Mouse (Mus musculus) fibroblast of lung, adult 2 months (primary cell): Measurements from ENCODE around the gene Insc.
A peak's percentile ranks its signal among the peaks of the same experiment; 100 is the strongest.

Experiments
- DNase-seq: peaks from one replicate; pipeline ENCODE4 v3.0.0-alpha.2; 2011; ENCODE audit warnings: low read depth

Gene Insc

DNA sequence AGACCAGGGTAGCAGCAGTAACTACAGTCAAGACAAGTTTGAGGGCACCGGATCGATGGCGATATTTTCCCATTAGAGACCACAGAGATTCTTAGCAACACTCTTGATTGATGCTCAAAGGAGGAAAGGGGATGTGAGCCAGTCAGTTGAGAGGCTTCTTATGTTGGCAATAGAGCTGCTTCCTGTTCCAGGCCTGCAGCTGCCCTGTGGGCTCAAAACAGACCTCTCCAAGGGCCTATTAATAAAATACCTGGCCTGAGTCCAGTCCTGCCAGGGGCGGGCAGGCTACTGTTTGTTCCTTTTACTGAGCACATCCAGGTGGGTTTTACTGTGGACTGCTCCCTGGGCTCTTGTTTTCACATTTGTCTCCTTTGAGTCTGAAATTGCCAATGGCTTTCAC is 83.9 kb downstream of the Insc start:
- DNase-seq = no peak

DNA sequence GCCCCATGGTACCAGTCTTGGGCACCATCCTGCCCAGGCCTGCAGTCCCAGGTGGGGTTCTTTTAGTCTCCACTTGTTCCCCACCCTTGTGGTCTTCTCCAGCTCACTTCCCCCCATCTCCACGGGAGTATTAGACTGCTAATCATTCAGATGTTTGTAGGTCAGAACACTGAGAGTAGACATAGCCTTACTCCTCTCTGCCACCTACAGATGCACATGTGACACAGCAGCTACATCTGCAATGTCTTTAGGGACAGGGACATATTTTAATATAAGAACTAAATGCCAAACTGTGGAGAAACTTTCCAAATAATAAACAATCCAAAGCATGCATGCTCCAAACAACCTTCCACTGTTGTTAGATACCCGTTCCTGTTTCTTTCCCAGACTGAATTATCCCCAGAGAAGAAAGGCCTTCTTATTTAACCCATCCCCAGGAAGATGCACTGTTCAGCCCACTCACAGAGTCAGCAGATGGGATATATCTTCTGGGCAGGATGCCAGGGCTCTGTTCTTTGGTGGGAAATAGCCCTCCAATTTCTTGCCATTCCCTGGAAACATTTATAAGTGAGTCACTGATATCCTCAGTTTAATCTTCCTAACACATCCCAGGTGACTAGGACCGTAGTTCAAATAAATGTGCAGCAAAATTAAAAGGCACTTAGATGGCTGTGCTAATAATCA is 88.9 kb downstream of the Insc start:
- DNase-seq = no peak

- no peak for DNase-seq
Observed at GRCm38 (mm10) chr7:114834504-114834903, 91.0 kb downstream of the Insc start.

DNA sequence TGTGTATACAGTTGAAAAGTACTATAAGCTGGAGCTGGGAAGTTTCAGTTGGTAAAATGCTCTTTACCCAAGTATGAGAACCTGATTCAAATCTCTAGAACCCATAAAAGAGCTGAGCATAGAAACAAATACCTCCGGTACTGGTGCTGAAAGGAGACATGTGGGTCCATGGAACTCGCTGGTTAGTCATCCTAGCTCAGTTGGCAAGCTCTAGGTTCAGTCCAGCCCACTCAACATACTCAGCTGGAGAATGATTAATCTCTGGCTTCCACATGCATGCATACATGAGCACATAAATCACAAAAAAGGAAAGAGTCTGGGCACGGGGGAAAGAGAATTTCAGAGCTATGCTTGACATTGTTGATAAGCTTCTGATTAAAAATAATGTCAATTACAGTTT is 93.8 kb downstream of the Insc start:
- no peak for DNase-seq

GRCm38 (mm10) chr7:114840029-114840745 is 96.7 kb downstream of the Insc start:
- DNase-seq = no peak

GRCm38 (mm10) chr7:114842644-114843211 is 99.2 kb downstream of the Insc start:
- DNase-seq = no peak

GRCm38 (mm10) chr7:114847179-114847578 is 103.7 kb downstream of the Insc start:
- no peak for DNase-seq

DNA sequence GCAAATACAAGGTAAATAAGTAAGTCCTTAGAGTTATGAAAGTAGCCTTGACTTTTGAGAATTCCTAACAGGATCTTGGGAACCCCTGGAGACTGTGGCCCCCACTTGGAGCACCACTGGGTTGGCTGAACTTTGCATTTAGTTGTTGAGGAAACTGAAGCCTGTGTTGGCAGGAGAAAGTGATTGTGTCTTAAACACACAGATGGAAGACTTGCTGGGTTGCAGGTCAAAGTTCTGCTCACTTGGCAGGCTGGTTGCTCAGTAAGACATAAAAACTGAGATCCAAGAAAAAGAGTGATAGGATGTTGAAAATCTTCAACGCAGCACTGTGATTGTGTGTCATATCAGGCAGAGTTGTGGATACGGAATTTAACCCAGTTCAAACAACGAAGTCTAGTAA is 108.9 kb downstream of the Insc start:
- no peak for DNase-seq

DNA sequence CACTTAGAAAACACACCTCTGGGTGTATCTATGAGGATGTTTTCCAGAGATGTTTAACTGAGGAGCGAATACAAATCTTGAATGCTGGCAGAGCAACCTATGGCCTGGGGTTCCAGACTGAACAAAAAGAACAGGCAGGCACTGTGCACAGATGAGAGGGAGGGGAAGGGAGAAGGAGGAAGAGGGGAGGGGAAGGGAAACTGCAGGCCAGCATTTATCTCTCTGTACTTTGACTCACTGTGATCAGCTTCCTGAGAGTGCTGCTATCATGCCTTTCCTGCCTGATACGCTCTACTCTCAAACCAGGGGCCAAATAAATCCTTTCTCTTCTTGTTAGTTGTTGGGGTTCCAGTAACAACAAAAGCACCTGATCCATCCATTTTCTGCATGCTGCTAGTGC is 110.7 kb downstream of the Insc start:
- DNase-seq = no peak

- no peak for DNase-seq
Observed at GRCm38 (mm10) chr7:114860858-114861523, 117.5 kb downstream of the Insc start.

DNA sequence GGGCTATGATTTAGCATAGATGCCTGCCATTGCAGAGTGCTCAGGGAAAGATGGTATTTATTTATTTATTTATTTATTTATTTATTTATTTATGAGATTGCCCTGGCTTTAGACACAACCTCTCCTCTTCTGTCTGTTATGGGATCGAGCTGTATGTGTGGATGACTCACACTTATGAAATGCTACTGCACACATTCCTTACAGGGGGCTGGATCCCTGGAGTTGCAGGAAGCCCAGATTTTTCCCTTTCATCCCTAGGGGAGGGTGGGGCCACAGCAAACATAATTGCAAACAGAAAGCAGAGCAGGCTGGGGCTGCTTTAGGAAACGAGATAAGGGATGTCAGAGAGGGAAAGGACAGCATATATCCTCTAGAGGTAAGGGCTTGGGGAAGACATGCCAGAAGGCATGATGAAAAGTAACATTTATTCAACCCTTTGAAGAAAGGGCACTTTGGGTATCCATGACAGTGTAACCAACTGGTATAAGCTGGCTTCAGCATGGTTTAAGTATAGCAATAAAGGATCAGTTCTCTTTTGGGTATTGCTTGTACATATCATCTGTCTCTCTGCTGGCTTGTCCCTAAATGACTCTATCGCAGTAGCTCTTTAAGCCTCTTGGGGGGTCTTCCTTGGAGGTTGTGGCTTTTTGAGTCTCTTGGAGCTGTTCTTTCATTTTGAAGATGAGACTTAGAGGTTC is 130.0 kb downstream of the Insc start:
- DNase-seq = no peak

DNA sequence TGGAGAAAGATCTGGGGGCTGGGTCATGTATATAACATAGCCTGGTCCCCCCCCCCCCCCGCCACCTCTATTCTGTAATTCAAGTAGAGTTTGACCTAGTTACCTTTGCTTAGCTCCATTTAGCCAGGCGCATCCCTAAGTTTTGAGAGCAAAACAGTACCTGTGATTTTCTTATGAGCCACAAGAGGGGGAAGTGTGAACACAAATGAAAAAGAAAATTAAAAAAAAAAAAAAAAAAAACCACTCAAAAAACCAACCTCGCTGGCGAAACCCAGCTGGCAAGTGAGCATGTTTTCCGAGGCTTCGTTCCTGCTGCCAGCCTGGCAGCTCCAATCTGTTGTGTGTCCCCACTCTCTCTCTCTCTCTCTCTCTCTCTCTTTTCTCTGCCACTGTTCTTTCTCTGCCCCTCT is 130.5 kb downstream of the Insc start:
- peak; percentile 57 for DNase-seq

DNA sequence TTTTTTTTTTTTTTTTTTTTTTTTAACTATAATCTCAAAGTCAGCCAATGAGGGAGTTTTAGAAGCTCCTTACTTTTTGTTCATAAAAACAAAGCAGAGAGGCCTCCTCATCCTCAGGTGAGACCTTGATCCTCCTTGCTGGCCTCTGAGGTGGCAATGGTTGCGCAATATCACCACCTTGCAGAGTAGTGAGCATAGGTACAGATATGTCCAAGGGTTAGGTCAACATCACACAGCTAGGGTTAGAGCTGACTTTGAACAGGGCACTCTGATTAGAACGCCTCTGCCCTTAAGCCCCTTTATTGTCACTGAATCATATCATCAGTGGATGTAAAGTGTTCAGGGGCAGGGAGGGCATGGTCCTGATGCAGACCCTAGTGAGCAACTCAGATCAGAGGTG is 131.1 kb downstream of the Insc start:
- no peak for DNase-seq

DNA sequence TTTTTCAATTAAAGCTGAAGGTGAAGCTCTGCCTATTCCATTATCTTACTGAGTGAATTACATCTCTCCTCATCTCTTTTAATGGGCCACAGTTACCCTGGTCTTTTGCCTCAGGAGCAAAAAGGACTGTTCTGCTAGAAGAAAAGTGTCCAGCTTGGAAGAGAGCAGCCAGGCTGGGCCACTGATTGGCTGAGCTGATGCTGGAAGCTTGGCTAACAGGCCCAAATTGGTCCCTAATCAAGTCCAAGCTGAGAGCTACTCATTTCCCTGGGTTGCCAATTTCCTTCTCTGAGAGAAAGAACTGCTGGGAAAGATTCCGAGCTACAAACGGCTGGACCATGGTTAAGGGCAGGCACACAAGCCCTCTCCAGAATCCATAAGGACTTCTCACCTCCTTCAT is 140.1 kb downstream of the Insc start:
- no peak for DNase-seq

DNA sequence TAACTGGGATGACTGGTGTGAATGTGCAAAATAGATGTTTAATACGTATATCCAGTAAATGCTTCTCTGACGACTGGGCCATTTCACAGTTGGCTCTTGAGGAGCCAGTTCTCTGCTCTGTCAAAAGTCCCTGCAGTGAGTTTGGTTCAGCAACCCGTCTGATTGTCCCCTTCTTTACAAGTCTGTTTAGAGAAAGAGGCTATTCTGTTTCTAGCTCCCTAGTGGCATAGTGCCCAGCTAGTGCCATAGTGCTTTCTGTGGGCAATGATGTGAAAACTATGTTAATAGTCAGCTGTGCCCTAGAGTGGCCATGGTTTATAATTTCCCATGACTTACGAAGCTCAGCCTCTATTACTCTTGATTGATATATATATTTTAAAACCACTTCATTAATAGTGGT is 143.4 kb downstream of the Insc start:
- DNase-seq = no peak

GRCm38 (mm10) chr7:114890215-114890614 is 146.7 kb downstream of the Insc start:
- DNase-seq = no peak

DNA sequence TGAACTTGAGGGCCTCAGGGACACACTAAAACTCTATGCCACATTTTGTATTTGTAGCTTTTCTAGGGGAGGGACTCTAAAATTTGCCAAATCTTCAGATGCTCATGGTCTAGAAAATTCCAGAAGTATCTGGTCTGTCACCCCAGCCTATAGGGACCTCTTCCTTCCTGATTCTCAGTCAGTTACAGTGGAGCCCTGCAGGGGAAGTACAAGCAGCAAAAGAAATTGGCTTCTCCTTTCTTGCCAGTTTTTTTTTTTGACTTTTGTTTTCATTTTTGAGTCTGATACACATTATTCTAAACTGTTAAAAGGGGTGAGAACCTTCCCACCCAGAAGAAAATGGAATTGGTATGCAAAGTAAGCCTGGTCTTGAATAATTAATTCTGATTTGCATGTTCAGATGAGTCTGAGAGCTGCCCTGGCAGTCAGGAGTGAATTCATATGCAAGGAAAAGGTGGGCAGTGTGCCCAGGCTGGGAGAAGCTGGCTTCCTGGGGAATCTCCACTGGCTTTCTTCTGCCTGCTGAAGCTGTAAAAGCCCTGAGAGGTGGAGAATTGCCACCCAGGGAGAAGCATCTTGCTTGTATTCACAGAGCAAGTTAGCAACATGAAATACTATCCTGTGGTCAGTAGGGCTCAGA is 149.2 kb downstream of the Insc start:
- DNase-seq = no peak

- DNase-seq = no peak
Observed at GRCm38 (mm10) chr7:114893889-114894288, 150.4 kb downstream of the Insc start.

- no peak for DNase-seq
Observed at GRCm38 (mm10) chr7:114896966-114897697, 153.6 kb downstream of the Insc start.
